Mouse (Mus musculus) Patski (cell line): Measurements from ENCODE around the gene Srpk1. TPM values are rescaled to one million over a fixed set of nuclear protein-coding genes. Genes with fewer than 3 reads are reported as not detected.

ENCODE experiments used
- ATAC-seq: fragments of 100-300 bp; one replicate; pipeline ENCODE4 v1.8.0; 2021
- CTCF ChIA-PET: fragments of 350-600 bp; sonication (Branson Sonifier 250); formaldehyde crosslinking; loops from one replicate; lab custom pipeline; 2022; ENCODE audit warnings: inconsistent platforms; lab: Charles Lee
- POLR2A ChIA-PET: fragments of 350-600 bp; sonication (Branson Sonifier 250); formaldehyde crosslinking; loops from one replicate; lab custom pipeline; 2022; ENCODE audit warnings: antibody characterized with exemption, inconsistent platforms; lab: Charles Lee
- DNase-seq: peaks from one replicate; pipeline ENCODE4 v3.0.0-alpha.2; 2011; ENCODE audit warnings: low read depth, low spot score
- H3K27me3 ChIP-seq: fragments of 371-371 bp; one replicate; pipeline ENCODE4 v1.5.1; 2021
- CTCF ChIP-seq: fragments of 100-300 bp; IDR thresholded peaks from one replicate; pipeline ENCODE4 v1.5.1; 2021
- in situ Hi-C: fragments of 300-500 bp; cut with MboI; formaldehyde crosslinking; loops from 3 replicates; pipeline ENCODE4 v1.11.1; 2018; ENCODE audit warnings: low pct_unique_long_range_greater_than_20kb, mixed read lengths
- polyA plus RNA-seq: library from polyadenylated mRNA; unstranded; gene quantifications from one replicate; pipeline ENCODE4 v1.2.3, GENCODE M21; 2021

The Srpk1 gene
- polyA plus RNA-seq, 1 experiment from 2014 or later, result 103 TPM

DNA sequence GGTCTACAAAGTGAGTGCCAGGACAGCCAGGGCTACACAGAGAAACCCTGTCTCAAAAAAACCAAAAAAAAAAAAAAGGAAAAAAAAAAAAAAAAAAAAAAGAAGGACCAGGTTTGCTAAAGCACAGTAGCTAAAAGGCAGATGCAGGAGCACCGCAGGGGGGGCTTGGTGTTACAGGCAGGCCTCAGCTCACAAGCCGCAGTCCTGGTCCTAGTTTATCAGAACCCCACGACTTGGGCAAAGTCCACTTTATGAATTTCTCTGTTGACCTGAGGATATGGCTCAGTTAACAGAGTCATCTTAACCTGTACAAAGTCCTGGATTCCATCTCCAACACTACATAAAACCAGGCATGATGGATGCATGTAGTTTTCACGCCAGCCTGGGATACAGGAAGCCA, 7.2 kb downstream of the Srpk1 start:
- DNase-seq (no peak), ATAC-seq (no peak)
- TF ChIP-seq CTCF, result no peak
- POLR2A ChIA-PET, result no interaction called here
- H3K27me3 ChIP-seq, result no peaks in the 10 kb centered on the region
- in situ Hi-C loops, result no loop called here
- CTCF ChIA-PET, result no interaction called here

DNA sequence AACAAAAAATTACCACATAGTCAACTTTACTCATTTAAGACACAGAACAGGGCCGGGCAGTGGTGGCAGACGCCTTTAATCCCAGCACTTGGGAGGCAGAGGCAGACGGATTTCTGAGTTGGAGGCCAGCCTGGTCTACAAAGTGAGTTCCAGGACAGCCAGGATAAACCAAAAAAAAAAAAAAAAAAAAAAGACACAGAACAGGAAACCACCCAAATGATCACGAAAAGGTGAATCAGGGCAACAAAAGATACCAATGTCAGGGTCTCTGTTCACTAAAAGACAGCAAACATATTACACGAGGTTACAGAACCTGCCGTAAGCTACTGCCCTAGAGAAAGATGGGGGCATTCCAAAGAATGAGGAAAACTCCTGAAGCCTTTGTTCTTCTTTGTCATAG, 9.4 kb downstream of the Srpk1 start:
- ChIA-PET POLR2A (no interaction called here), CTCF (interaction anchor here (1.4 kb wide), 1 partner anchor 20 kb away, joined by 3 read pairs; no protein-coding TSS in a partner anchor)
- no peak for ATAC-seq
- DNase-seq, result no peak
- in situ Hi-C loops, result no loop called here
- TF ChIP-seq CTCF, result no peak
- no peaks in the 10 kb centered on the region for H3K27me3 ChIP-seq

DNA sequence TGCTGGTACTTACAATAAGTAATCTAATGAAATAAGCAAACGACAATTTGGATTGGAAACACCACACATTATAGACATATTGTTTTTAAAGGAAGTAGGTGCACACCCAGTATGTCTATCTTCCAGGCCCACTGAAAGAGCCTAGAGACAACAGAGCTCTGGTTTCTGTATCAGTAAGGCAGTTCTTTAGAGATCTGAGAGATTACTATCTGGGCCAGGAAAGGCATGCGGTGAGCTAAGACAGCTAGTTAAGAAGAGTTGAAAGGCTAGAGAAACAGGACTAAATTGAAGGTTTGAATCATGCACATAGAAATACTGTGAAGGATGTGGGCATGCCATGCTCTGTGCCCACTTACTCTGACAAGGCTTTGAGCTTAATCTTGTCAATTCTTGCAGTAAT, 9.9 kb downstream of the Srpk1 start:
- in situ Hi-C loops, result no loop called here
- no peak for TF ChIP-seq CTCF
- DNase-seq (no peak), ATAC-seq (no peak)
- ChIA-PET CTCF (interaction anchor here (1.4 kb wide), 1 partner anchor 19 kb away, joined by 3 read pairs; no protein-coding TSS in a partner anchor), POLR2A (no interaction called here)
- H3K27me3 ChIP-seq, result no peaks in the 10 kb centered on the region

DNA sequence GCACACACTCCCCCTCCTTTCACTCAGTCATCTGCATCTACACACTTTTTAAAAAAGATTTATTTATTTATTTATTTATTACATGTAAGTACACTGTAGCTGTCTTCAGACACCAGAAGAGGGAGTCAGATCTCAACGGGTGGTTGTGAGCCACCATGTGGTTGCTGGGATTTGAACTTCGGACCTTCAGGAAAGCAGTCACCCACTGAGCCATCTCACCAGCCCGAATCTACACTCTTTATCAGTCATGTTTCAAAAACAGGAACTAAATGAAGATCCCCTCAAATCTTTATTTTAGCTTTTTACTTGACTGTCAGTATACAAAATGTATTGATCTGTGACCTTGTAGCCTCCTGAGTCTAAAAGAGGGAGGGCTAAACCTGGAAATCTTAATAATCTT, 13.0 kb downstream of the Srpk1 start:
- H3K27me3 ChIP-seq, result no peaks in the 10 kb centered on the region
- ChIA-PET POLR2A (no interaction called here), CTCF (interaction anchor here (0.7 to 2.6 kb wide), 2 partner anchors 13 to 16 kb away, joined by 3 to 14 read pairs; partner anchors contain the start of gene Srpk1)
- TF ChIP-seq CTCF, result no peak
- DNase-seq (no peak), ATAC-seq (no peak)
- in situ Hi-C loops, result no loop called here

DNA sequence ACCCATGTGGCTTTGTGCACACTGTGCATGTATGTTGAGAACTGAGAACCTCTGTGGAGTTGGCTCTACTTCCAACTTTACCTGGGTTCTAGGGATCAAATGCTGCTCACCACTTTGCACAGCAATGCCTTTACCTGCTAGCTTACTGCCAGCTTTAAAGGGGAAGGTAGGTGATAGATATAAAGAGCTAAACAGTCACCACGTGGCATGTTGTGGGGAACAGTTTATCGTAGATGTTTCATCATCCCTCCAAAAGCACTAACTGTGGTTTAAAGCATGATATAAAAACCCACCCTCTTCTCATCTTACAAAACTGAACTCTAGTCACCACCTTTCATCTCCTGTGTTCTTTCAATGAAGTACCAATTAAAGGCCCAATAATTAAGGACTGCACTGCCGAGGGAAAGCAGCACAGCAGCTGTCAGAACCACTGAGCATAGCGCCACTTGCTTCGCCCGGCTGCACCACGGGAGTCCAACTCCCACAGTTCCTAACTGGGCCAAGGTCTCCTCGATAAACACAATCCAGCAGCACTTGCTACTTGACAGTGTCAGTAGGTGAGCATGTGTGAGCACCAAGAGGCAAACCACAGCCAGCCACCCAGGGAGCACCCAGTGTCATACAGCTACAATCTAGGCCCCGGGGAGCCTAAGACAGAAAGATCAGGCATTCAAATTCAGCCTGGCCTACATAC, 20.8 kb downstream of the Srpk1 start:
- H3K27me3 ChIP-seq, result no peaks in the 10 kb centered on the region
- in situ Hi-C loops, result no loop called here
- CTCF ChIA-PET, result interaction anchor here (1.9 kb wide), 1 partner anchor 9 kb away, joined by 7 read pairs; no protein-coding TSS in a partner anchor
- DNase-seq (no peak), ATAC-seq (no peak)
- TF ChIP-seq CTCF, result no peak
- POLR2A ChIA-PET, result no interaction called here

DNA sequence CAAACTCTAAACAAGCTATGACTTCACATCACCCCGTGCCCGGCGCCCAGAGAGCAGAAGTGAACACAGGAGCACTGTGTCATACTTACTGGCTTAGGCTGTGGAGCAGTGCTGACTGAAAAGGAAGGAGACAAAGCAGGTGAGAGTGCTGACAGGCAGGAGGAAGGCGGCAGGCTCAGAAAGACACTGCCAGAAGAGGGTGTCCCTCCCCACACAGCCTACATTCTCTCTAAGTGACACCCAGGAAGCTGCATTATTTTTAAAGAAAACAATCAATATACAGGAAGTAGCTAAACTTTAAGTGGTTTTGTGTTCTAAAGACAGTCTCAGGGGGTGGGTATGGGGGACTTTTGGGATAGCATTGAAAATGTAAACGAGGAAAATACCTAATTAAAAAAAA, 21.7 kb downstream of the Srpk1 start:
- ChIA-PET POLR2A (no interaction called here), CTCF (interaction anchor here (1.9 kb wide), 1 partner anchor 8 kb away, joined by 7 read pairs; no protein-coding TSS in a partner anchor)
- ATAC-seq (no peak), DNase-seq (no peak)
- no peaks in the 10 kb centered on the region for H3K27me3 ChIP-seq
- in situ Hi-C loops, result no loop called here
- no peak for TF ChIP-seq CTCF

DNA sequence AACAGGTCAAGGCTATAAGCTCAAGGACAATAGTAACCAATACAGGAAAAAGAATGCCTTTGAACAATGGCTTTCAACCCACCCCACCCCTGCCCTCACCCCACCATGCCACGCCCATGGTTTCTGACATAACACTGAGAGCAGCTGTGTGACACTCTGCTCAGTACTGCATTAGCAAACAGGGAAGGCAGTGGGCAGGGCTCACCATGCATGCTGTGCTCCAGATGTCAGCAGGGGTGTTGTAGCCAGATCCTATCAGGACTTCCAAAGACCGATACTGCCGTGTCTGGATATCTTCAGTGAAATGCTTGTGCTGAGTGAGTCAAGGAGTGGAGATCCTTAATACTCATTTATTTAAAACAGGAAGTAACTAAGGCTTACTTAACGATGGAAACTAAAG, 28.5 kb downstream of the Srpk1 start:
- DNase-seq, result no peak
- no peak for TF ChIP-seq CTCF
- in situ Hi-C loops, result no loop called here
- no peaks in the 10 kb centered on the region for H3K27me3 ChIP-seq
- ChIA-PET POLR2A (interaction anchor here (0.6 to 0.8 kb wide), 2 partner anchors 54 to 67 kb away, joined by 3 read pairs; no protein-coding TSS in a partner anchor), CTCF (interaction anchor here (0.9 to 2.9 kb wide), 5 partner anchors 8 to 24 kb away, joined by 3 to 14 read pairs (median 7); no protein-coding TSS in a partner anchor)
- ATAC-seq, result no peak

DNA sequence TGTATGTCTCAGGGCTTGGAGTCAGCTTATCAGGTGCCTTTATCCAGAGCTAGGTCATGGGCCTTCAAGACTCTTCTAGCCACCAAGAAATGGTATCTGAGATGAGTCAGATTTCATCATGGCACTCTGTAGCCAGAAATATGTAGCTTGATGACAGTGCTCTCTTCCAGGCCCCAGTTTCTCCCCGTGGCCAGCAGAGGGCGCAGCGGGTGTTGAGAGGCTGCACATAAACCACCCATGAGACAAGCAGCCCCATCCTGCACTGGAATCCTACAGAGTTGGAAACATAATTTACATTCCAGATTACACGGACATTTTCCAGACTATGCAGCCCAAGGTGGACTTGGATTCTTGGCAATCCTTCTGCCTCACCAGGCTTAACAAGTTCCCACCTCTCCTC, 29.5 kb downstream of the Srpk1 start:
- in situ Hi-C loops, result no loop called here
- ChIA-PET POLR2A (interaction anchor here (0.8 kb wide), 1 partner anchor 55 kb away, joined by 3 read pairs; no protein-coding TSS in a partner anchor), CTCF (interaction anchor here (0.9 to 2.9 kb wide), 7 partner anchors 9 to 45 kb away, joined by 3 to 14 read pairs (median 5); no protein-coding TSS in a partner anchor)
- H3K27me3 ChIP-seq, result no peaks in the 10 kb centered on the region
- peak; percentile 98 for TF ChIP-seq CTCF
- DNase-seq, result peak; percentile 19
- no peak for ATAC-seq

DNA sequence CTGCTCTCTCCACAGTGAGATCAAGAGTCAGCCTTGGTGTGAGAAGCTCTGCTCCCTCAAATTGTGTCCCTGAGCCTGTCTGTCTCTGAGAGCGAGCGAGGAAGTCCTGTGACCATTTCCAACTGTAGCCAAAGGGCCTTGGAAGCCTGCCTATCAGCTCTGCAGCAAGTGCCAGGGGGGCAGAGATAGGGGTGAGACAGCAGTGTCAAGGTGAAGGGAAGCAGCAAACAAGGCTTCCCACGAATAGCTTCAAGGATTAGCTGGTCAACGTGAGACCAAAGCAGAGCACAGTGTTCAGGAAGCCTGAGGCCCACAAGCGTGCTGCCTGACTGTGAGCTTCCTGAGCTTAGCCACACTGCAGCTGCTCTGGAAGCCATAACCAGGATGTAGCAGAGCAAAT, 31.0 kb downstream of the Srpk1 start:
- no peaks in the 10 kb centered on the region for H3K27me3 ChIP-seq
- ChIA-PET POLR2A (no interaction called here), CTCF (interaction anchor here (1.1 to 2.4 kb wide), 2 partner anchors 26 to 58 kb away, joined by 3 to 12 read pairs; no protein-coding TSS in a partner anchor)
- DNase-seq (no peak), ATAC-seq (no peak)
- in situ Hi-C loops, result no loop called here
- no peak for TF ChIP-seq CTCF

DNA sequence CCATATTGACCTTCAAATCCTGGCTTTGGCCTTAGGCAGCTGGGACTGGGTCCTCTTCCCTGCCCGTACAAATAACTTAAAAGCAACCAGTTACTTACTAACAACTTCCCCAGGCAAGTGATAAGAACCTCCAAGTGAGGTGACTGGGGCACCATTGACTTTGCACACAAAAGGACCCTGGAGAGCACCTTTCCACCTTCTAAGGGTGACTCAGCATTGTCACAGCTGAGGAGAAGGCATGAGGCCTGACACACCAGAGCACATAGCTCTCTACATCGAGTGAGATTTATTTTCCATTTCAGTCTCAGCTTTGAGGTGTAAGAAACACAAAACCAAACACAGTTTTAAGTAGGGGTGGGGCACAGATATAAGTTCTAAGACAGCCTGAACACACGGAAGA, 31.9 kb downstream of the Srpk1 start:
- DNase-seq (no peak), ATAC-seq (no peak)
- CTCF ChIA-PET, result no interaction called here
- TF ChIP-seq CTCF, result no peak
- in situ Hi-C loops, result no loop called here
- POLR2A ChIA-PET, result no interaction called here
- H3K27me3 ChIP-seq, result no peaks in the 10 kb centered on the region

DNA sequence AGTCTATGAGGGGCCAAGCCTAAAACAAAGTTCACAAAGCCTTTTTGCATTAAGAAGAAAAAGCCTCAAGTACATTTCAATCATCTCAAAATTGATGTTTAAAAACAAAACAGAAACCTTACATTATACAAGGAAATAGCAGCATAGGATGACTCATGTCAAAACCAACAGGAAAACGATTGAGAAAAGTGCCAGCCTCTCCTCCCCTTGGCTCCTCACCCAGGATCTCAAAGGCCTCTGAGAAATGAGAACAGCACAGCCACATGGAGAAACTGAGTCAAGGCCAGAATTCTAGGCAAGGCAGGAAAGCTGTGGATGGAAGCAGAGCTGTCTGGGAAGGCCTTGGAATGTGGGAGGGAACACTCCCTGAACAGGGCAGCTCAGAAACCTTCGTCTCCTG, 33.9 kb downstream of the Srpk1 start:
- no peak for TF ChIP-seq CTCF
- ChIA-PET POLR2A (no interaction called here), CTCF (no interaction called here)
- ATAC-seq (no peak), DNase-seq (no peak)
- no peaks in the 10 kb centered on the region for H3K27me3 ChIP-seq
- in situ Hi-C loops, result no loop called here
